Mouse (Mus musculus): ENCODE data around the gene Pde10a. TPM values are rescaled to one million over a fixed set of nuclear protein-coding genes. Genes with fewer than 3 reads are reported as not detected.

Pde10a gene
- total and polyA plus RNA-seq, 2 experiments from 2014 or later = 1.5 to 3.0 TPM

- Histone ChIP-seq H3K4me1 (ENCODE audit: control insufficient read depth, insufficient read depth) (peaks cover 17% of the 10 kb centered on the region), H3K9me3 (replicated peaks; ENCODE audit: control insufficient read depth, low read length) (no peaks in the 10 kb centered on the region), H3K9ac (replicated peaks; ENCODE audit: low read depth, low read length) (no peak overlapping the region), H3K36me3 (replicated peaks; ENCODE audit: control insufficient read depth, insufficient read depth, low read length) (no peaks in the 10 kb centered on the region), H3K27me3 (ENCODE audit: control insufficient read depth, insufficient read depth, low read length) (no peaks in the 10 kb centered on the region), H3K4me3 (ENCODE audit: low read depth, low read length) (no peak overlapping the region), H3K4me2 (ENCODE audit: low read depth, low read length) (no peak overlapping the region), H3K27ac (ENCODE audit: low read depth) (no peak overlapping the region)
- TF ChIP-seq EP300 (IDR thresholded peaks at IDR 0.05; ENCODE audit: low read depth) (no peak), CTCF (IDR thresholded peaks at IDR 0.05; ENCODE audit: low read depth) (no peak)
- no peak for ATAC-seq (ENCODE audit: insufficient read depth, low read depth)
- no peak for DNase-seq (ENCODE audit: low spot score)
- WGBS = 66% methylated on average over 7 of the region's 7 CpGs
Measured at GRCm38 (mm10) chr17:8870848-8871247, 345.7 kb downstream of the Pde10a start.

GRCm38 (mm10) chr17:8871396-8871795 lies 346.2 kb downstream of the Pde10a start:
- TF ChIP-seq CTCF (IDR thresholded peaks at IDR 0.05; ENCODE audit: low read depth) (no peak), EP300 (IDR thresholded peaks at IDR 0.05; ENCODE audit: low read depth) (no peak)
- Histone ChIP-seq H3K27me3 (ENCODE audit: control insufficient read depth, insufficient read depth, low read length) (no peaks in the 10 kb centered on the region), H3K36me3 (replicated peaks; ENCODE audit: control insufficient read depth, insufficient read depth, low read length) (no peaks in the 10 kb centered on the region), H3K9me3 (replicated peaks; ENCODE audit: control insufficient read depth, low read length) (no peaks in the 10 kb centered on the region), H3K9ac (replicated peaks; ENCODE audit: low read depth, low read length) (no peak overlapping the region), H3K27ac (ENCODE audit: low read depth) (no peak overlapping the region), H3K4me3 (ENCODE audit: low read depth, low read length) (no peak overlapping the region), H3K4me1 (ENCODE audit: control insufficient read depth, insufficient read depth) (peaks cover 17% of the 10 kb centered on the region), H3K4me2 (ENCODE audit: low read depth, low read length) (no peak overlapping the region)
- ATAC-seq (ENCODE audit: insufficient read depth, low read depth) (no peak), DNase-seq (ENCODE audit: low spot score) (no peak)
- 62% methylated on average over 7 of the region's 7 CpGs for WGBS

- H3K9me3 ChIP-seq (replicated peaks; ENCODE audit: control insufficient read depth, low read length) = no peaks in the 10 kb centered on the region
- H3K4me2 ChIP-seq (ENCODE audit: low read depth, low read length) = peak overlapping the region; percentile 34
- peak overlapping the region; percentile 39; the same call in 1 of the 2 replicates for H3K27ac ChIP-seq (ENCODE audit: low read depth)
- ATAC-seq (ENCODE audit: insufficient read depth, low read depth) (peak; percentile 67), DNase-seq (ENCODE audit: low spot score) (peak; percentile 43)
- no peaks in the 10 kb centered on the region for H3K27me3 ChIP-seq (ENCODE audit: control insufficient read depth, insufficient read depth, low read length)
- 17% methylated on average over 12 of the region's 12 CpGs for WGBS
- TF ChIP-seq CTCF (IDR thresholded peaks at IDR 0.05; ENCODE audit: low read depth) (no peak), EP300 (IDR thresholded peaks at IDR 0.05; ENCODE audit: low read depth) (peak; percentile 81; the same call in 1 of the 2 replicates)
- peak overlapping the region; percentile 19; the same call in 1 of the 2 replicates for H3K4me3 ChIP-seq (ENCODE audit: low read depth, low read length)
- no peaks in the 10 kb centered on the region for H3K36me3 ChIP-seq (replicated peaks; ENCODE audit: control insufficient read depth, insufficient read depth, low read length)
- peaks cover 17% of the 10 kb centered on the region for H3K4me1 ChIP-seq (ENCODE audit: control insufficient read depth, insufficient read depth)
- H3K9ac ChIP-seq (replicated peaks; ENCODE audit: low read depth, low read length) = no peak overlapping the region
Measured at GRCm38 (mm10) chr17:8871997-8872593, 346.9 kb downstream of the Pde10a start.

- no peak for ATAC-seq (ENCODE audit: insufficient read depth, low read depth)
- H3K4me1 ChIP-seq (ENCODE audit: control insufficient read depth, insufficient read depth) = peaks cover 17% of the 10 kb centered on the region
- H3K27ac ChIP-seq (ENCODE audit: low read depth) = peak overlapping the region; percentile 39; the same call in 1 of the 2 replicates
- 53% methylated on average over 8 of the region's 8 CpGs for WGBS
- H3K27me3 ChIP-seq (ENCODE audit: control insufficient read depth, insufficient read depth, low read length) = no peaks in the 10 kb centered on the region
- no peaks in the 10 kb centered on the region for H3K36me3 ChIP-seq (replicated peaks; ENCODE audit: control insufficient read depth, insufficient read depth, low read length)
- no peak for TF ChIP-seq EP300 (IDR thresholded peaks at IDR 0.05; ENCODE audit: low read depth)
- TF ChIP-seq CTCF (IDR thresholded peaks at IDR 0.05; ENCODE audit: low read depth) = no peak
- no peak for DNase-seq (ENCODE audit: low spot score)
- H3K9me3 ChIP-seq (replicated peaks; ENCODE audit: control insufficient read depth, low read length) = no peaks in the 10 kb centered on the region
- peak overlapping the region; percentile 34 for H3K4me2 ChIP-seq (ENCODE audit: low read depth, low read length)
- H3K4me3 ChIP-seq (ENCODE audit: low read depth, low read length) = no peak overlapping the region
- H3K9ac ChIP-seq (replicated peaks; ENCODE audit: low read depth, low read length) = no peak overlapping the region
Measured at GRCm38 (mm10) chr17:8872611-8873010, 347.4 kb downstream of the Pde10a start.

- Histone ChIP-seq H3K4me1 (ENCODE audit: control insufficient read depth, insufficient read depth) (no peaks in the 10 kb centered on the region), H3K27me3 (ENCODE audit: control insufficient read depth, insufficient read depth, low read length) (no peaks in the 10 kb centered on the region), H3K9ac (replicated peaks; ENCODE audit: low read depth, low read length) (no peak overlapping the region), H3K4me2 (ENCODE audit: low read depth, low read length) (no peak overlapping the region), H3K36me3 (replicated peaks; ENCODE audit: control insufficient read depth, insufficient read depth, low read length) (no peaks in the 10 kb centered on the region), H3K27ac (ENCODE audit: low read depth) (no peak overlapping the region), H3K9me3 (replicated peaks; ENCODE audit: control insufficient read depth, low read length) (no peaks in the 10 kb centered on the region), H3K4me3 (ENCODE audit: low read depth, low read length) (no peak overlapping the region)
- no peak for ATAC-seq (ENCODE audit: insufficient read depth, low read depth)
- 53% methylated on average over 1 of the region's 1 CpGs for WGBS
- no peak for DNase-seq (ENCODE audit: low spot score)
- TF ChIP-seq CTCF (IDR thresholded peaks at IDR 0.05; ENCODE audit: low read depth) = no peak
- no peak for TF ChIP-seq EP300 (IDR thresholded peaks at IDR 0.05; ENCODE audit: low read depth)
Measured at GRCm38 (mm10) chr17:8878056-8878455, 352.9 kb downstream of the Pde10a start.

GRCm38 (mm10) chr17:8881711-8882110 lies 356.5 kb downstream of the Pde10a start:
- WGBS = 83% methylated on average over 6 of the region's 6 CpGs
- no peaks in the 10 kb centered on the region for H3K9me3 ChIP-seq (replicated peaks; ENCODE audit: control insufficient read depth, low read length)
- TF ChIP-seq EP300 (IDR thresholded peaks at IDR 0.05; ENCODE audit: low read depth) (no peak), CTCF (IDR thresholded peaks at IDR 0.05; ENCODE audit: low read depth) (no peak)
- no peaks in the 10 kb centered on the region for H3K27me3 ChIP-seq (ENCODE audit: control insufficient read depth, insufficient read depth, low read length)
- ATAC-seq (ENCODE audit: insufficient read depth, low read depth) (no peak), DNase-seq (ENCODE audit: low spot score) (no peak)
- H3K27ac ChIP-seq (ENCODE audit: low read depth) = no peak overlapping the region
- H3K4me1 ChIP-seq (ENCODE audit: control insufficient read depth, insufficient read depth) = no peaks in the 10 kb centered on the region
- no peak overlapping the region for H3K9ac ChIP-seq (replicated peaks; ENCODE audit: low read depth, low read length)
- H3K4me2 ChIP-seq (ENCODE audit: low read depth, low read length) = no peak overlapping the region
- no peak overlapping the region for H3K4me3 ChIP-seq (ENCODE audit: low read depth, low read length)
- H3K36me3 ChIP-seq (replicated peaks; ENCODE audit: control insufficient read depth, insufficient read depth, low read length) = no peaks in the 10 kb centered on the region

Data from heart, postnatal 0 days (tissue).